Mouse (Mus musculus) erythroblast, embryonic 14.5 days (primary cell): ENCODE measurements around the gene Cacna1d.

Source experiments
- GATA1 ChIP-seq: IDR thresholded peaks from 2 replicates; pipeline ENCODE4 v1.6.1; 2012; ENCODE audit warnings: low read length, inconsistent platforms, mixed read lengths
- TAL1 ChIP-seq: IDR thresholded peaks from 3 replicates; pipeline ENCODE4 v1.6.1; 2012; ENCODE audit warnings: low read length, inconsistent platforms, mixed read lengths

DNA sequence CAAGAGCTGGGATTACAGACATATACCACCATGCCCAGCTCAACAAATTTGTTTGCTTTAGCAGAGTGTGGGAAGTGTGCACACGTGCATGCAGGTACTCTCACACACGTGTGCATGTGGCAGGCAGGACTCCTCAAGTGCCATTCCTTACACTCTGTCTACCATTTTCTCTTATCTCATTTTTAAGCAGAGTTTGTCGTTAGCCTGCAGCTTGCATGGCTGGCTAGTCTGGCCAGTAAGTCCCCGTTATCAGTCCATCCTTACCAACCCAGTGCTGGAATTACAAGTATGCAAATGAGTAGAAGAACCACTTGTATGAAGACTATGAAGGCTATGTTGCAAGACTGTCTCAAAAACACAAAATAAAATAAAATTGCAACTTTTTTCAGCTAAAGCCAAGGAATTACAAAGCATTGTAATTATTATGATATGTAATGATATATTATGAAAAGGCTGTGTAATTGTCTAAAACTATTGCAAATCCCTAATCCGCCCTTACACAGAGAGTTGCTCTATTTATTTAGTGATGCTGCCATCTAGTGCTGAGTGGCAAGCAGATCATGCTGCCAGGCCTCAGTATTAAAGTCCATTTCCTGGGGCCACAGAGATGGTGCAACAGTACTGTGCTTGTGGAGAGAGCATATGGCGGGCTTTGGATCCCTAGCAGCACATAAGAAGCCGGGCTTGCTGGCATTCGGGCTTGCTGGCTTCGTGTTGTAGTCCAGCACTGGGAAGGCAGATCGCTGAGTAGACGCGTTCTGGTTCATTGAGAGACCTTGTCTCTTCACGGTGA, 24.9 kb upstream of the Cacna1d start:
- no peak for TF ChIP-seq TAL1
- TF ChIP-seq GATA1: no peak
